Mouse (Mus musculus) liver, adult 2 months (tissue): ENCODE data around the gene Mindy4.

Experiments
- CTCF ChIP-seq: fragments of 200-500 bp; IDR thresholded peaks from 2 replicates; pipeline ENCODE4 v1.5.1; 2011; ENCODE audit warnings: low read depth, low read length, control low read depth
- POLR2A ChIP-seq: fragments of 200-500 bp; IDR thresholded peaks from 2 replicates; pipeline ENCODE4 v1.6.1; 2011; ENCODE audit warnings: low read length, control low read depth; ENCODE audit not compliant: insufficient read depth; ENCODE audit errors: extremely low read depth

DNA sequence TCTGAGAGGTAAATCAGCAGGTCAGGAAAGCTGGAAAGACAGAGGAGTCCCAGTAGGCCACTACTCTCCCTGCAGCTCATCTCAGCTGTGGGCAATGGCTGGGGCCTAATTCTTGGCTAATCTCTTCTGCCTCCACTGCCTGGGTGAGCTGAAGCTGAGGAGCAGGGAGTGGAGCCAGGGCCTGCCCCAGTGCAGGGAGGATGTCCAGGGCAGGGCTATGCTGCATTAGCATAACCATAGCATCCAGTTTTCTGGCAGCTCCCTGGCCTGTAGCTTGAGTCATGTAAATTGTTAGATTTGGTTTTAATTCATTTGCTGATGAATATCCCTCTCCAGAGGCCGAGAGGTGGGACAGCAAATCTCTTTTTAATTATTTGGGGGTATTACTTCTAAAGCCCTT, 43.9 kb upstream of the Mindy4 start:
- TF ChIP-seq CTCF: no peak
- TF ChIP-seq POLR2A: no peak
